Mouse (Mus musculus) mature B cell (primary cell): ENCODE data around the gene Pik3r2.

Source experiments
- in situ Hi-C: fragments of 300-500 bp; cut with MboI; formaldehyde crosslinking; loops from 2 replicates; pipeline ENCODE4 v1.14.3; 2019

Pik3r2 gene

DNA sequence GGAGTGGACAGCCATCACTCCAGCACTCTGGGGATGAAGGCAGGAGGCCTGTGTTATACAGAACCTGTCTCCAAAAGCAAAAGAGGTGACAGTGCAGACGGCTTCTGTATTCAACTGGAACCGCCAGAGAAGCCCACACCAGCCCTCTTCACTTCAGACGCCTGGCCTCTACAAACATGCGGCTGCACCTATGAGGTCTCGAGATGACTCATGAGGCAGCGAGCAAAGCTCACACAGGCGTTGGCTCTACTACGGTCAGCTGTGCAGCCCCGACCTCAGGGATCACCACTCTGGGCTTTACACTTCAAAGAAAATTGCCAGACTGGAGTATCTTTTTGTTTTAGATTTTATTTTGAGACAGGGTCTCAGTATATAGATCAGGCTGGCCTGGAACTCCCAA lies 3.6 kb downstream of the Pik3r2 start:
- in situ Hi-C loops = no loop called here

DNA sequence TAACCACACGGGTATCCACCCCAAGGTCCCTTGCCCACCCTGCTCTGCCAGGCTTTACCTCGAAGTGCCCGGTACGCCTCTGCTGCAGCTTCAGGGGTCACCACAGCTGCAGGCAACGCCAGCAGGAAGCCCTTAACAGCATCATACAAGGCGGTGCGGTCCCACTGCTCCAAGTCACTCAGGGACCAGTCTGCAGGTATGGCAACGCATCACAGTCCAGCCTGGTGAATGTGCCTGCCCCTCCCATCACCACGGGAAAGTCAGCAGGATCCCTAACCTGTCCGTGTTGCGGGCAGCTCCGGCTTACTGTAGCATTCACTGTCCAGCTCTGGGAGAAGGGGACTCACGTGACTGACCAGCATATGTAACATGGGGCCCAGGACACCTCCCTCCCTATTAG lies 4.4 kb downstream of the Pik3r2 start:
- in situ Hi-C loops = no loop called here

DNA sequence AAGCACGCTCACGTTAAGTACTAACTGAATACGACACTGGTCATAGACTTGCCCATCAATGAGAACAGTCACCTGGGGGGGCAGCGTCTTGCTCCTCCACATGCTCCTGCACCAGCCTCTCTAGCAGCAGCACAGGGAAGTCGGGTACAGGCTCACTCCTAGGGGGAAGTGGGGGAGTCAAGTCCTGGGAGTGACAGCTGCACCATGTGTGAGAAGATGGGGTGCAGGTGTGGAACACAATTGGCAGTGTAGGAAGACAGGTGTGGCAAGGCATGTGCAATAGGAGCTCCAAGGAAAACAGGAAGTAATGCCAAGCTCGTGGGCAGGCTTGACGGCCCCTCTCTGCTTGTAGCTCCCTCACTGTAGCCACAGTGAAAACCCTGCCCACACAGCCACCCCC lies 5.3 kb downstream of the Pik3r2 start:
- in situ Hi-C loops = no loop called here

DNA sequence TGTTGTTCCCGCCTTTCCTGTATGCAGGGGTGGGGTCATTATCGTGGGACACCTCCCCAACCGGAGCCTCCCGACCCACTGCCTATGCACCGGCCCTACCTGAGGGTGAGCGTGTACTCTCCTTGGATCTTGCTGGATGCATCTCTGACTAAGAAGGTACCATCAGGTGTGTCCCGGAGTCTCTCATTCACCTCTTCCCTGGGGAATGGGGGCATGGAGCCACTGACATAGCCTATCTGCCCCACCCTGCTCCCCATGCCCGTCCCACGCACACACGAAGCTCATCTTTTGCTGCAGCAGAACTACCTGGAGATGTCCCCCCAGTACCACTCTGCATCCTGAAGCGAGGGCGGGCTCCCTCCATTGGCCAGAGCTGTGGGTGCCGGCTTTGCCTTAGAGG lies 5.8 kb downstream of the Pik3r2 start:
- in situ Hi-C loops = no loop called here

DNA sequence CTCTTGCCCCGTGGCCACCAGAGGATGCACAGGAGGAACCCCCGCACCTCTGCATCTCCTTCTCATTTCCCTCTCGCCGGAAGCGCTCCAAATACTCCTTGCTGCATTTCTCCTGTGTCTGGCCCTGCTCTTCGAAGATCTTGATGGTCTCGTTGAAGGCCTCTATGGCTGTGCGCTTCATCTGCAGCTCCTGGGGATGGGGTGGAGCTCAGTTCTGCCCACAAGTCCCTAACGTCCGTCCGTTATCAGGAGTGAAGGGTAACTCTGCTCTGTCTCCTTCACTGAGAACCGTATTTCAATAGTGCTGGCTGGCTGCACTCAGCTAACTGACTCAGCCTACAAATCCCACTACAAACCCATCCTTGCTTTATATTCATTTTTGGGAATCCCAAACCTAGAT lies 6.7 kb downstream of the Pik3r2 start:
- in situ Hi-C loops = no loop called here

DNA sequence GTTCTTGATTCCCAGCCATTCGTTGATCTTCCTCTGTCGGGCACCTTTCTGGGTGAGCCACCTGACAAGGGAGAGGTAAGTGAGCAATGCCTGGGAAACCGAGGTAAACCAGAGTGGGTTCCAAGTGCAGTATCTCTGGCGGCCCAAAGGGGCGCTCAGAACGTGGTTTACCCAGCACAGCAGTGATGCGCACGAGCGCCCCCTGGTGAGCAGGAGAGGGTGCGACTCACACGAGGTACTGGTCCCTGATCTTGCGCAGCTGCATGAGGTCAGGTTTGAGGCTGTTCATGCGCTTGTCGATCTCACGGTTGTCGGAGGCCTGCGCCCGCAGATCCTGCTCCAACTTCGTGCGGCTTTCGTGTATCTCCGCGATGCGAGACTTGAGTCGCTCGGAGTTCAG lies 7.2 kb downstream of the Pik3r2 start:
- in situ Hi-C loops = no loop called here

DNA sequence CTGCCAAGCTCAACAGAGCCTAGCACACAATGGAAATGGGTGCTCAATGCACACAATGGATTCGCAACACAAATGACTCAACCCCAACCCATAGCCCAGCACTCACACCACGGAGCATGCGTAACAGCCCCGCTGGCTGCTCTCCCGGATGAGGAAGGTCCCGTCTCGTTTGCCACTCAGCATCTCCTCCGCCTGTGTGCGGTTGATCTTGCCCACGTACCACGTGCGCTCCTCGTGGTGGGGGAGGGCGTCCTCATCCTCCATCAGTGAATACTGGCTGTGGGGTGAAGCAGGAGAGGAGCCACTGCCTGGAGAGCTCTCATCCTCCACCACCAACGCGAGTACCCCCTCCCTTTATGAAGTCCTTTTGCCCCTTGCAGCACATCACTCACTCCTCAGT lies 7.6 kb downstream of the Pik3r2 start:
- in situ Hi-C loops = no loop called here

DNA sequence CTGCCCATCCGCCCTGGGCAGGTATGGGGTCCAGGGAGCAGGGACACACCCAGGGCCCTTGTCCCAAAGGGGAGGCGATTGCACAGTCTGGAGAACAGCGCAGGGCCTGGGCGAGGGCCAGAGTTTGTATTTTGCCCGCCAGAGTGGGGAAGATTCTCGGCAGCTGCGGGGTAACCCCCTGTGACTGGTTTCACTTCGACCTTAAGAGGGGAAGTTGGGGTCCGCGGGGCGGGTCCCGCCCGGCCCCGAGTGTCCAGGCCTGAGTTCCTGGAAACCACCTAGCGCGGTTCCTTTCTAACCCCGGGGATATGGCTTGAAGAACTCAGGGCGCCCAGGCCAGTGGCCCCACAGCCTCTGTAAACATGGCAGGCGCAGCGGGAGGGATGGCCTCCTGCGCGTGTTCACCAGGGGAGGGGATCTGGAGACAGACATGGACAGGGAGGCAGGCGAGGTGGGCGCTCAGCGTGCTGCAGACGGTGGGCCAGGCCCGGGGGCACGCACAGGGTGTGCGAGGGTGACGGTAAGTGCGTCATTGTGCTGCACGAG lies 8.2 kb downstream of the Pik3r2 start:
- in situ Hi-C loops = no loop called here

DNA sequence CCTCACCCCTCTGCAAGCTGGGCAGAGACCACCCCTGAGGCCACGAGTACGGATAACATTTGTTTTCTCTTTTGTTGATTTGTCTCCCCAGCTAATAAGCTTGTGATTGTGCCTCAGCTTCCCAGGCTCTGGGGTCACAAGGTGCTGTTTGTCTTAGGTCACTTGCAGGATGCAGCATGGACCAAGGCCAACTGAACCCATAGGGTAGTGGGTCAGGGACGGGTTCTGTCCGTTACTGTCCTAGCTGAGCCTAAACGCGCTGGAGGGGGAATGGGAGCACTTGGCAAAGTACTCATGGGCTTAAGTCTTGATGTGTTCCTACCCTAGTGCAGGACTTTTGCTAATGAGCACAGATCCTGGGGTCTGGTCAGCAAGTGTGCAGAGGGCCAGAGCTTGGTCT lies 9.0 kb downstream of the Pik3r2 start:
- in situ Hi-C loops = no loop called here

DNA sequence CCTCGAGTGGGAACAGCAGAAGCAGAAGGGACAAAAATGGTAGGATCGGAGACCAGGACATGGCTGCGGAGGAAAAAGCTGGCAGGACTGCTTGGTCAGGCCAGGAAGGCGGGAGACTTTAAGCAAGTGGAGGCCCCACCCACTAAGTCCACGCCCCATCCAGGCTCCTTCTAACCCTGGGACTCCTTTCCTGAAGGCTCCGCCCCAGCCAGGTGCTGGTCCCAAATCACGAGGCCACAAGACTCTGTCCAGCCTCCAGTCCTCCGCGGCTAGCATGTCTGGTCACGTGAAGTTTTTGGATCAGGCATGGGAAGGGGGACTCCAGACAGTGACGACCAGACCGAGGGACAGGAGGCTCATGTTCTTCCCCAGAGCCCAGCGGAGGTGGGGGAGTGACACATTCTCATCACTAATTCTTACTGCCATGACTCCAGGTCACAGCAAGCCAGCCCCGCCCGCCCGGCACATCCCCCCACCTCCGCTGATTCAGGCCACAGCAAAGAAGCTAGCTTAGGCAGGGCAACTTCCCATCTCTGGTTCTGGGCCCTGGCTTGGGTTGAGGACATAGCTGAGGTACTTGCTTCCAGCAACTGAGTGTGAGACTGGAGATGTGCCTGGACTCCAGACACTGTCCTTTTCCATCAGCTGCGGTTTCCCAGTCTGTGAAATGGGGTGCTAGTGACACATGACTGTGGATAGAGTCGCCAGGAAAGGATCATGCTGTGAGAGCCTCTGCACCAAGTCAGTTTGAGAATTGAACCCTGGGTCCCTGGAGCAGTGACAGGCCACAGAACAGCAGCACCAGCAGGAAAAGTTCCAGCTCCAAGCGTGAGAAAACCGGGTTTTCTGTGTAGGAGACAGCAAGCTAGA lies 9.7 kb downstream of the Pik3r2 start:
- in situ Hi-C loops = no loop called here

DNA sequence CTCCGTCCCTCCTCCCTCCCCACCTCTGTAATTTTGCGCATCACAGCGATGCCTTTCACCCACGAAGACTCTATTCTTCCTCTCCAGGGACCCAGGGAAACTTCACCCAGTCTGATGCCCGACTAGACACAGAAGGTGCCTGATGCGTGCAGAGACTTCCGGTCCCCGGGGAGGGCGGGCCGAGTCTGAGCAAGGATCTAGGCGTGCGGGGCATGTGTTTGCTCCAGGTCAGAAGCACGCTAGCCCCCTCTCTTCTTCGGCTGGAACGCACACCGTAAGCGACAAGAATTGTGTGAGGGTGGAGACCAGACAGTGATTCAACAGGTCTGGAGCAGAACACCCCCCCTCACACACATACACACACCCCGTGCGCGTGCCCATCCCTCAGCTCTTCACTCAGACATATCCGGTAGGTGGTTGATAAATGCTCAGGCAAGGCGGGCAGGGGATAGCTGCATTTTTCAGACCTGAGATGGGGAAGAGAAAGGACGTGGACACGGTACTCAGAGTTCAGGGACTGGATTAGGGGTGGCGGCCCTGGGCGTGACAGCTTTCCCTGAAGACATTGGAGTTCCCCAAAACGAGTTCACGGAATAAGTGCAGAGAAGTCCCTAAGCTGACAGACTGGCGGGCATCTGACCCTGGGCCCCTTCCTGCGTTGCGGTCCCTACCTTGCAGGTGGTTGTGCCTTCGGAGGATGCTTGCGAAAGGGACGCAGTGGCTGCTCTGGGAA lies 10.5 kb downstream of the Pik3r2 start:
- in situ Hi-C loops = no loop called here

DNA sequence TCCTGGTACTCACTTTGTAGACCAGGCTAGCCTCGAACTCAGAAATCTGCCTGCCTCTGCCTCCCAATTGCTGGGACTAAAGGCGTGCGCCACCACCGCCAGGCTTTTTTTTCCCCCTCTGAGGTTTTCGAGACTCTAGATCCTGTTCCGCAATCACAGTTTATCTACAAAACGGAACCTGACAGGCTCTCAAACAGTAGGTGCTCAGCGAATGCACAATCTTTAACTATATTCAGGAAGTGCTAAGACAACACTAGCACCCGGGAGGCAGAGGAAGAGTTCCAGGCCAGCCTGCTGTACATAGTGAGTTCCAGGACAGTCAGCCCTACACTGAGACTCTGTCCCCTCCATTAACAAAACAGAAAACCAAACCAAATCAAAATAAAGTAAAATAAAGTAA lies 11.2 kb downstream of the Pik3r2 start:
- in situ Hi-C loops = no loop called here

DNA sequence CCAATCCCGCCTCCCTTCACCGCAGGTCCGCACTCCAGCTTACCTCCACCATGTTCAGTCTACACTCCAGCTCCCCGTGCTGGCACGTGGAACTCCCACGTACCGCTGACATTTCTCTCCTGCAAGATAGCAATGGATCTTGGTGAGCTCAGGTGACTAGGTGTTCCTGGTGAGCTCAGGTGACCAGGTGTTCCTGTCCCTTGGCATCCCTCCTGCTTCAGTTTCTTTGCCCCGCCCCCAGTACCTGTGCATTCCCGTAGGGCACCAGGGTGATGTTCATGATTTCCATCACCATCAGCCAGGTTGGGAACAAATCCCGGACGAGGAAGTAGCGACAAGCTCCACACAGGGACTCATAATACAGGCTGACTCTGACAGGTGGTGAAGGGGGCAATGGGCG lies 11.8 kb downstream of the Pik3r2 start:
- in situ Hi-C loops = no loop called here

DNA sequence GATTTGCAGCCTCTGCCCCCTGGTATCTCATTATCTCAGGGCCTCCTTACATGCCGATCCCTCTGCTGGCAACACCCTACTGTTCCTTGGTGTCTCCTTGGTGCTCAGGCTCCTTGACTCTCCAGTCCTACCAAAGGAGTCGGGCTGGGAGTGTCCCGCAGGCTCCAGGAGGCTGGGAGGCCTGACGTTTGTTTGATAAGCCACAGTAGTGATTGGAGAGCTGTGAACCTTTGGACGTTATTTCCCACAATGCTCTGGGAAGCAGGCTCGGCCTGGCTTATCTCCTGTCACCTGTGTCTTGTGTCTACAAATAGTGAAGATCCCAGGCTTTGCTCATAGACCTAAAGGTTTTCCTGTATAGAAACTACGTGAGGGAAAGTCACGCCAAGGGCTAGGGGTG lies 12.5 kb downstream of the Pik3r2 start:
- in situ Hi-C loops = no loop called here

DNA sequence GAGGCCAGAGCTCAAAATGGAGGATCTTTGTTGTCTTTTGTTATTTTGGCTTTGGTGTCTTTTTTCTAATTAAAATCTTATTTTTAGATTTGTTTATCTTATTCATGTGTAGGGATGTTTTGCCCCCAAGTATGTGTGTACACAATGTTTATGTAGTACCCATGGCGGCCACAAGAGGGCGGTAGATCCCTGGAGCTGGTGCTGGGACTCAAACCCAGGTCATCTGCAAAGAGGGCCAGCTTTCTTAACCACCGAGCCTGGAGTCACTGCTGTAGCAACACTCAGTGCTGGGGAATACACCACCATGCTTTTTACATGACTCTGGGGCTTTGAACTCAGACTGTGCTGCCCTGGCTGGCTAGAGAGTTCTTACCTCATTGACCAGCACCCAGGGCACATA lies 13.2 kb downstream of the Pik3r2 start:
- in situ Hi-C loops = no loop called here

DNA sequence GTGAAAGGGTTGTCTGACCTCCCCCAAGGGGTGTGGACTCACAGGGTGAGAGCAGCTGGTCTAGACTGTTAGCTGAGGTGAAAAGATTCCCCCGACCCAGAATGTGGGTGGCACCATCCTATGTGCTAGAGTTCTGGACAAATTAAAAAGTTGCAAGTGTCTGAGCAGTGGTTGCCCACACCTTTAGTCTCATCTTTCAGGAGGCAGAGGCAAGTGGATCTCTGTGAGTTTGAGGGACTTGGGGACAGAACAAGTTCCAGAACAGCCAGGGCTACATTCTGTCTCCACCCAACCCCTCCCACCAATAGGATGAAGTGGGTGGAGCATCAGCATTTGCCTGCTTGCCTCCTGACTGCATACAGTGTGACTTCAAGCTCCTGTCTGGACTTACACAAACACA lies 14.4 kb downstream of the Pik3r2 start:
- in situ Hi-C loops = no loop called here

DNA sequence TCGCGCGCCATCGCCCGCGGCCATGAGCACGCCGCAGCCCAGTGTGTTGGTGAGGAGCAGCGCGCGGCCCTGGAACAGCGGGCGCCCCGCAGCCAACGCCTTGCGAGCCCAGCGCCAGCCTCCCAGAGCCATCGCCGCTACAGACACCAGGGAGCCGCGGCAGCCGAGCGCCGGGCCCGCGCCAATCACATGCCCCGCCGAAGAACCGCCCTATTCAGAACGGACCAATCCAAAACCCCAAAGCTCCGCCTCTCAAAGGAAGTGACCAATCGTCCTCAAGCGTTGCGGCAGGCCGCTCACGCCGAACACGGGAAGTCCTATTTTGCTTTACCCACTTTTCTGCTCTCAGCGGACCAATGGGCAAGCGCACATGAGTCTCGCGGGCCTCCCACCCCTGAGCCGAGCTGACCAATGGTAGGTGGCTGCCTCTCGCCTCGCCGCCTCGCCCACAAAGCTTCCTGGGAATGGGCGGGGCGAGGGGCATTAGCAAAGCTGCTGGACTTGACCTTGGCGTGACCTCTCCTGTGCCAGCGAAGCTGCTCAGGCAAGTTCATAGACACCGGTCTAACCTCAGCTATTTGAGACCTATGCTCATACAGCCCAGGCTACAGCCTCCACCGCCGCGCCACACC lies 15.6 kb downstream of the Pik3r2 start, which contains the start of gene Mpv17l2:
Gene Mpv17l2 (minus strand): TSS at position 172 of the 632 bp plus-strand sequence.
- in situ Hi-C loops = no loop called here

DNA sequence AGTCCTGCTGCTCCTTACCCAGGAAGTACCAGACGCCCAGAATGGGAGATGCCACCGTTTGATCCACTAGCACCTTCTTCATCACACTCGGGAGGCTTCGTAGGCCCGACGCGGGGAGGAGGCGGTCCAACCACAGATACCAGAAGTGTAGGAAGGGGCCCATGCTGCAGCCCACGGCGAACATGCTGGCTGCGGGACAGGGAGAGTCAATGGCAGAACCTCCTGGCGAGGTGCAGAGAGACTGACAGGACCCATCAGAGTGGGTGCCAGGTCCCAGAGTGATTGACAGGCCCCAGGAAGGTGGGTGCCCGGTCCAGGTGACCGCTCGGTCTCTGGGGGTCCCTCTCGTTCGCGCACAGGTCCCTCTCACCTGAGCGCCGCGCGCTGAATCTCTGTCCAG lies 16.2 kb downstream of the Pik3r2 start:
- in situ Hi-C loops = no loop called here

DNA sequence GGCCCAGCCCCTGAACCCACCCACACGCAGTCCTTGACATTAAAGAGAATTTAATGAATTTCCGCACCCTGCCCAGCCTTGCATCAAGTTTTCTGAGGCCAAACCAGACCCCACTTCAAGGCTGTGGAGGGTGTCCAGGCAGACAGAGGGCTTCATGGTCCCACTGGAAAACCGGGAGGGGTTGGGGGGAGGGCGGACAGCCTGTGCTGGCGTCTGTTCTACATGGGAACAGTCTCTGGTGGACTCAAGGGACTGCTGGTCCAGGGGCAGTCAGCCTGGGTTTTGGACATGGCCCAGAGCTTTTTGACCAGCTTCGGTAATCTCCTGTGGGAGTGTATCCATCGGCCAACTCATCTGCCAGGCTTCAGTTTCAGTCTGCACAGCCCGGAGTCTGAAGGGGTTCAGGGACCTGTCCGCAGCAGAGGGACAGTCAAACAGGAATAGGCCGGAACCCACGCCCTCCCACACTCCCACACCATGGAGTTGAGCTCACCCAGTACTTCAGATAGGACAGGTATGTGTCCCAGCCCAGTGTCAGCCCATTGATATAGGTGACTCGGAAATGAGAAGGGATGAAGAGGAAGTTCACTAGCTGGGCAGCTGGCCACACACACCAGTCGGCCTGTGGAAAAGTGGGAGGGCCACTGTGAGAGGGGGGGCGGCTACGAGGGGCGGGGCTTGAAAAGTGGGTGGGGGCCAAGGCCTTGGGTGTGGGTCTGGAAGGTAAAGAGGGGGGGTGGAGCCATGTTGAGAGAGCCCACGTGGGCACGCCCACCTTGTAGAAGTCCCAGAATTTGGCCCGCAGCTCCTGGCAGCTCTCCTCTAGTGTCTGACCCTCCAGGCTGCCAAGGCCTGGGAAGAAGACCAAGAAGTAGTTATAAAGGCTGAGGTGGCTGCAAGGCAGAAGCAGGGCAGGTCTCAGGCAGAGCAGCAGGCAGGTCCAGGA lies 17.6 kb downstream of the Pik3r2 start:
- in situ Hi-C loops = no loop called here

DNA sequence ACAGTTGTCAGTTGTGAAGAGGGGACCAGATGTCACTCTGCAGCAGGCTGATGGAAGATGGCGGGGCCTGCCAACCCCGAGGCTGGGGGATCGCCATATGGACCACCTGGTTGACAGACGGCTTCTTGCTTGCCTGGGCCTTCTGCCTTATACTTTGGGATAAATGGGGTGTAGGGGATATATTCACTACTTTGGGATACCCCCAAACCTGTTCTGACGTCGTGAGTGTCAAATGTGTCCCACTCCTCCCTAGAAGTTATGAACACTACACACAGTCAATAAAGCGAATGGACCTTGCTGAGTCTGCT lies 18.3 kb downstream of the Pik3r2 start:
- in situ Hi-C loops = no loop called here

DNA sequence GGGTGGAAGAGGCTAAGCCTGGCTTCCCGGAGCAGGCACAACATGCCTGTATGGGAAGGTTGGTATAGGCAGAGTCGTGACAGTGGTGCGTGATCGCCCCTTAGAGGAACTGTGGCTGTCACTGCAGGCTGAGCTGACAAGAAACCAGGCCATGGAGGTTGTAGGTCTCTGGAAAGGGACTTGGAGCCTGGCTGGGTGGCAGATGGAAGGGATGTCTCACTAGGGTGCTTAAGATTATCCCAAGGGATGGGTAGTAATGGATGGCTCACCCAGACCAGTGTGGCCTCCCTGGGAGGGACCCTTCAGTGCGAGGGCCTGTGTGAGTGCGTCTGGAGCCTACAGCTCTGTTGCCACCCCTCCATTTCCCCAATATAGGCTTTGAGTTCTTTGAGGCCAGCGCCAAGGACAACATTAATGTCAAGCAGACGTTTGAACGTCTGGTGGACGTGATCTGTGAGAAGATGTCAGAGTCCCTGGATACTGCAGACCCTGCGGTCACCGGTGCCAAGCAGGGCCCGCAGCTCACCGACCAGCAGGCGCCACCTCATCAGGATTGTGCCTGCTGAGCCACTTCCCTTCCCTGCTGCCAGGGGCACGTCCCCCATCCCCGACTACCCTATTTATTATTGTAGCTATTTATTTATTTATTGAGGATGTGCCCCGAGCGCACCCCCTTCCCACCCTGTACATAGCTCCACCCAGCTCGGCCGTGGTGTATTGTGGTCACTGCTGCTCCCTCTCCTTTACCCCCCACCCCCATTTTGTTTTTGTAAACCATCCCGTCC lies 18.8 kb downstream of the Pik3r2 start:
- in situ Hi-C loops = no loop called here
